Mouse (Mus musculus) forelimb bud, embryonic 11.5 days (tissue): ENCODE measurements at regions not wholly inside any gene's neighbourhood (a gene's known extent, or its start where the extent isn't known, plus 50 kb on each side); places are given as distances from the start of the nearest gene placed in this dataset.
A peak's percentile ranks its signal among the peaks of the same experiment; 100 is the strongest.

Experiments used
- DNase-seq: peaks from one replicate; pipeline ENCODE4 v3.0.0-alpha.2; 2012; ENCODE audit warnings: low read depth, low spot score

GRCm38 (mm10) chr13:40480830-40481229 lies 119.6 kb upstream of the Ofcc1 start:
- DNase-seq, result no peak

- DNase-seq, result no peak
Measured at GRCm38 (mm10) chr13:40472683-40473082, 111.4 kb upstream of the Ofcc1 start.

- DNase-seq, result no peak
Measured at GRCm38 (mm10) chr13:40469162-40469561, 107.9 kb upstream of the Ofcc1 start.

DNA sequence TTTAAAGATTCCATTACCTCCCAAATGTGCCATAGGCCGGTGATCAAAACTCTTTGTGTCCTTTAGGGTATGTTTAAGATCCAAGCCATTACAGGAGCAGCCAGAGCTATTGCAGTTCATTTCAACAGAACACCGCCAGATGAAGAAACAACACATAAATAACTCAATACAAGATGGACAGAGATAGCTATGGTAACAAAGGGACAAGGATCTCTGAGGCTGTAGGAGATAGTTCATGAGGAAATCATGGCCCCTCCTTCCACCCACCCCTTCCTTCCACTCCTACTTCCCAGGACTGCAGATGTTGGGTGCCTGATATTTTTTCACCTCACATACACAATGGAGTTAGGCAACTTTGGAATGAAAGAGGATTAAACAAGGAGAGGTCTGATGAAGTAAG lies 92.1 kb upstream of the Ofcc1 start:
- no peak for DNase-seq

DNA sequence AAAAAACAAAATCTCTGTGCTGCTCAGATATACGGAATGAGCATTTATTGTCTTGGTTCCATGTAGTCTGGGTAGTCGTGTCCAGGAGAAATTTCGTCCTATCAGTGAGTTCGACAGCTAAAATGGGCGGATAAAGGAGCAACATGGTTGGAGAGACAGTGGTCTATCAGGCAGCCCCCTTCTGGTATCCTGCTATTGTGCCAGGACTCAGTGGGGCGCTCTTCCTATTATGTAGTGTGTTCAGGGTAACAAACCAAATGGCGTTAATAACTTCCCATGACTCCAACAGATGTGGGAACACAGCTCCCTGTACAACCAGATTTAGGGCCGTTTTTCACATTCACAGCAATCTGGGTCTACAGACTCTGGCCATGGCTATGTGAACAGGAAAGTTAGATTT lies 68.6 kb upstream of the Ofcc1 start:
- no peak for DNase-seq

GRCm38 (mm10) chr13:40423051-40423450 lies 61.8 kb upstream of the Ofcc1 start:
- DNase-seq, result no peak

GRCm38 (mm10) chr13:40417856-40418255 lies 56.6 kb upstream of the Ofcc1 start:
- peak; percentile 85 for DNase-seq

GRCm38 (mm10) chr13:40413074-40413473 lies 51.8 kb upstream of the Ofcc1 start:
- no peak for DNase-seq
